Mouse (Mus musculus) embryo, embryonic 11 days (tissue): Measurements from ENCODE around the gene Gm21775.
"Not testable (repeated sequence)": the region's sequence is repeated elsewhere in the genome, so short reads cannot be mapped to it uniquely, and the experiment has no call there.

Experiments
- DNase-seq: peaks from one replicate; pipeline ENCODE4 v3.0.0-alpha.2; 2015

Gene Gm21775

DNA sequence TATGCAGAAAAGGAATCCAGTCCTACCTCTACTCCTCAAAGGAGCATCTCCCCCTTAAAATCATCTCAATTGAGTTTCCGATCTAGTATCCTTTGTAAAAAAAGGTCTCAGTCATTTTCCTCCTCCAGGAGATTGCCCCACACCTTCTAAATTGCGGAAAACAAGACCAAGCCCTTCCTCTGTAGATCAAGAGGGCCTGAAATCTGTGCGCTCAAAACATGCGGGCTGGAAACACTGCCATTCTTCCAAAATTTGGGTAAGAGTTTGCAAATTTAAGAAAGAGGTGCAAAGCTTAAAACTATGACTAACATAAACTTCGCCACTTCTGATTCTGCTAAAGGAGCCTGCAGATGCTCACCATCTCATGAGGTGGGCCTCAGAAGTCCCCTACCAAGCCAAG, at the start of gene Gm21775:
Gm21775 (plus strand) TSS at position 301 of the 400 bp plus-strand sequence.
- DNase-seq: not testable (repeated sequence)

GRCm38 (mm10) chrY:10535942-10536341, 17.3 kb upstream of the Gm21775 start, which contains the start of gene Gm20737:
Gm20737 (minus strand) TSS chrY:10536042.
- DNase-seq: not testable (repeated sequence)
